Mouse (Mus musculus): ENCODE data around the gene Slc27a1. TPM values are rescaled to one million over a fixed set of nuclear protein-coding genes. Genes with fewer than 3 reads are reported as not detected.

Slc27a1 gene
- polyA plus RNA-seq (2014; fragmentation: Illumina TruSeq; extraction: RNeasy Lipid Tissue Mini Kit (QIAGEN cat#74804); ENCODE audit: low replicate concordance) = 0.41 TPM

GRCm38 (mm10) chr8:71568387-71568937 is at the start of gene Slc27a1:
Slc27a1 (plus strand) TSS chr8:71568882.

GRCm38 (mm10) chr8:71525226-71526050 is 43.2 kb upstream of the Slc27a1 start, which contains the start of gene Ccdc194:
Ccdc194 (minus strand) TSS chr8:71525711.

GRCm38 (mm10) chr8:71537028-71537867 is 31.4 kb upstream of the Slc27a1 start, which contains the start of gene Bst2:
Bst2 (minus strand) TSS chr8:71537456.

GRCm38 (mm10) chr8:71542632-71543343 is 25.9 kb upstream of the Slc27a1 start, which contains the start of gene Mvb12a:
Mvb12a (plus strand) TSS chr8:71542922.

GRCm38 (mm10) chr8:71558071-71558957 is 10.4 kb upstream of the Slc27a1 start, which contains the start of gene Tmem221:
Tmem221 (minus strand) TSS chr8:71558871.

GRCm38 (mm10) chr8:71566501-71566900 is 2.2 kb upstream of the Slc27a1 start, which contains the start of gene Nxnl1:
Nxnl1 (minus strand) TSS chr8:71566601.

GRCm38 (mm10) chr8:71591471-71592373 is 23.0 kb downstream of the Slc27a1 start, which contains the start of gene Pgls:
Pgls (plus strand) TSS chr8:71592176.

GRCm38 (mm10) chr8:71597451-71597850 is 28.8 kb downstream of the Slc27a1 start, which contains the start of gene Fam129c:
Fam129c (plus strand) TSS chr8:71597648.

GRCm38 (mm10) chr8:71610822-71611651 is 42.4 kb downstream of the Slc27a1 start, which contains the start of gene Colgalt1:
Colgalt1 (plus strand) TSS chr8:71610998.

Other genes starting within 250 kb of the Slc27a1 start
- gene Use1, start 202.0 kb upstream of the Slc27a1 start, polyA plus RNA-seq (2014; fragmentation: Illumina TruSeq; extraction: RNeasy Lipid Tissue Mini Kit (QIAGEN cat#74804); ENCODE audit: low replicate concordance) = 0.78 TPM
- gene Ocel1, start 197.6 kb upstream of the Slc27a1 start, polyA plus RNA-seq (2014; fragmentation: Illumina TruSeq; extraction: RNeasy Lipid Tissue Mini Kit (QIAGEN cat#74804); ENCODE audit: low replicate concordance) = 1.7 TPM
- 1.4 TPM for gene Nr2f6, start 186.9 kb upstream of the Slc27a1 start, polyA plus RNA-seq (2014; fragmentation: Illumina TruSeq; extraction: RNeasy Lipid Tissue Mini Kit (QIAGEN cat#74804); ENCODE audit: low replicate concordance)
- gene Ushbp1, start 173.1 kb upstream of the Slc27a1 start, polyA plus RNA-seq (2014; fragmentation: Illumina TruSeq; extraction: RNeasy Lipid Tissue Mini Kit (QIAGEN cat#74804); ENCODE audit: low replicate concordance) = 0.63 TPM
- 8.0 TPM for gene Babam1, start 172.0 kb upstream of the Slc27a1 start, polyA plus RNA-seq (2014; fragmentation: Illumina TruSeq; extraction: RNeasy Lipid Tissue Mini Kit (QIAGEN cat#74804); ENCODE audit: low replicate concordance)
- gene Ankle1, start 162.9 kb upstream of the Slc27a1 start, polyA plus RNA-seq (2014; fragmentation: Illumina TruSeq; extraction: RNeasy Lipid Tissue Mini Kit (QIAGEN cat#74804); ENCODE audit: low replicate concordance) = 2.5 TPM
- gene Abhd8, start 105.2 kb upstream of the Slc27a1 start, polyA plus RNA-seq (2014; fragmentation: Illumina TruSeq; extraction: RNeasy Lipid Tissue Mini Kit (QIAGEN cat#74804); ENCODE audit: low replicate concordance) = not detected
- 9.5 TPM for gene Mrpl34, start 103.9 kb upstream of the Slc27a1 start, polyA plus RNA-seq (2014; fragmentation: Illumina TruSeq; extraction: RNeasy Lipid Tissue Mini Kit (QIAGEN cat#74804); ENCODE audit: low replicate concordance)
- 2.4 TPM for gene Dda1, start 99.7 kb upstream of the Slc27a1 start, polyA plus RNA-seq (2014; fragmentation: Illumina TruSeq; extraction: RNeasy Lipid Tissue Mini Kit (QIAGEN cat#74804); ENCODE audit: low replicate concordance)
- 1.2 TPM for gene Ano8, start 82.9 kb upstream of the Slc27a1 start, polyA plus RNA-seq (2014; fragmentation: Illumina TruSeq; extraction: RNeasy Lipid Tissue Mini Kit (QIAGEN cat#74804); ENCODE audit: low replicate concordance)
- gene Gtpbp3, start 80.8 kb upstream of the Slc27a1 start, polyA plus RNA-seq (2014; fragmentation: Illumina TruSeq; extraction: RNeasy Lipid Tissue Mini Kit (QIAGEN cat#74804); ENCODE audit: low replicate concordance) = 1.7 TPM
- 1.4 TPM for gene Plvap, start 57.1 kb upstream of the Slc27a1 start, polyA plus RNA-seq (2014; fragmentation: Illumina TruSeq; extraction: RNeasy Lipid Tissue Mini Kit (QIAGEN cat#74804); ENCODE audit: low replicate concordance)
- not detected for gene Ccdc194, start 43.2 kb upstream of the Slc27a1 start, polyA plus RNA-seq (2014; fragmentation: Illumina TruSeq; extraction: RNeasy Lipid Tissue Mini Kit (QIAGEN cat#74804); ENCODE audit: low replicate concordance)
- gene Bst2, start 31.4 kb upstream of the Slc27a1 start, polyA plus RNA-seq (2014; fragmentation: Illumina TruSeq; extraction: RNeasy Lipid Tissue Mini Kit (QIAGEN cat#74804); ENCODE audit: low replicate concordance) = 0.82 TPM
- gene Mvb12a, start 26.0 kb upstream of the Slc27a1 start, polyA plus RNA-seq (2014; fragmentation: Illumina TruSeq; extraction: RNeasy Lipid Tissue Mini Kit (QIAGEN cat#74804); ENCODE audit: low replicate concordance) = 2.9 TPM
- not detected for gene Tmem221, start 10.0 kb upstream of the Slc27a1 start, polyA plus RNA-seq (2014; fragmentation: Illumina TruSeq; extraction: RNeasy Lipid Tissue Mini Kit (QIAGEN cat#74804); ENCODE audit: low replicate concordance)
- not detected for gene Nxnl1, start 2.3 kb upstream of the Slc27a1 start, polyA plus RNA-seq (2014; fragmentation: Illumina TruSeq; extraction: RNeasy Lipid Tissue Mini Kit (QIAGEN cat#74804); ENCODE audit: low replicate concordance)
- 0.59 TPM for gene Pgls, start 23.3 kb downstream of the Slc27a1 start, polyA plus RNA-seq (2014; fragmentation: Illumina TruSeq; extraction: RNeasy Lipid Tissue Mini Kit (QIAGEN cat#74804); ENCODE audit: low replicate concordance)
- 1.0 TPM for gene Fam129c, start 28.8 kb downstream of the Slc27a1 start, polyA plus RNA-seq (2014; fragmentation: Illumina TruSeq; extraction: RNeasy Lipid Tissue Mini Kit (QIAGEN cat#74804); ENCODE audit: low replicate concordance)
- gene Colgalt1, start 42.1 kb downstream of the Slc27a1 start, polyA plus RNA-seq (2014; fragmentation: Illumina TruSeq; extraction: RNeasy Lipid Tissue Mini Kit (QIAGEN cat#74804); ENCODE audit: low replicate concordance) = 26.0 TPM
- gene Unc13a, start 102.9 kb downstream of the Slc27a1 start, polyA plus RNA-seq (2014; fragmentation: Illumina TruSeq; extraction: RNeasy Lipid Tissue Mini Kit (QIAGEN cat#74804); ENCODE audit: low replicate concordance) = 0.04 TPM
- not detected for gene Jak3, start 107.4 kb downstream of the Slc27a1 start, polyA plus RNA-seq (2014; fragmentation: Illumina TruSeq; extraction: RNeasy Lipid Tissue Mini Kit (QIAGEN cat#74804); ENCODE audit: low replicate concordance)
- gene Insl3, start 120.3 kb downstream of the Slc27a1 start, polyA plus RNA-seq (2014; fragmentation: Illumina TruSeq; extraction: RNeasy Lipid Tissue Mini Kit (QIAGEN cat#74804); ENCODE audit: low replicate concordance) = not detected
- 119 TPM for gene B3gnt3, start 132.9 kb downstream of the Slc27a1 start, polyA plus RNA-seq (2014; fragmentation: Illumina TruSeq; extraction: RNeasy Lipid Tissue Mini Kit (QIAGEN cat#74804); ENCODE audit: low replicate concordance)
- gene Fcho1, start 156.8 kb downstream of the Slc27a1 start, polyA plus RNA-seq (2014; fragmentation: Illumina TruSeq; extraction: RNeasy Lipid Tissue Mini Kit (QIAGEN cat#74804); ENCODE audit: low replicate concordance) = not detected

Measured in small intestine, adult 10 weeks (tissue).